Mouse (Mus musculus) ES-Bruce4 (cell line): ENCODE results near the gene Fam129c.

Experiments used
- CTCF ChIP-seq: IDR thresholded peaks from one replicate; pipeline ENCODE4 v1.8.1; 2011; ENCODE audit warnings: low read depth, low read length
- EP300 ChIP-seq: IDR thresholded peaks from 2 replicates; pipeline ENCODE4 v1.6.1; 2011; ENCODE audit warnings: low read depth, low read length; ENCODE audit not compliant: insufficient read depth

- TF ChIP-seq EP300 (no peak), CTCF (no peak)
These were observed 33.3 kb downstream of the Fam129c start for GRCm38 (mm10) chr8:71630761-71631160.
